Mouse (Mus musculus): ENCODE measurements around the gene Gm42417. TPM values are rescaled to one million over a fixed set of nuclear protein-coding genes. Genes with fewer than 3 reads are reported as not detected.
A peak's percentile ranks its signal among the peaks of the same experiment; 100 is the strongest.
"Not testable (repeated sequence)": the region's sequence is repeated elsewhere in the genome, so short reads cannot be mapped to it uniquely, and the experiment has no call there.

Gene Gm42417
- polyA plus RNA-seq, 1 experiment from 2014 or later, result not detected

- Histone ChIP-seq H3K9me3 (ENCODE audit: low read depth, low read length) (no peaks in the 10 kb centered on the region), H3K4me1 (ENCODE audit: insufficient read depth) (0 out of 2 replicates have a peak, but pooled peaks cover 8% of the 10 kb centered on the region), H3K4me2 (peak overlapping the region; percentile 77; the same call in 1 of the 2 replicates), H3K4me3 (ENCODE audit: low read depth, low read length) (no peak overlapping the region), H3K27me3 (ENCODE audit: insufficient read depth, low read length) (no peaks in the 10 kb centered on the region), H3K9ac (no peak overlapping the region), H3K36me3 (ENCODE audit: insufficient read depth) (peaks cover 47% of the 10 kb centered on the region), H3K27ac (ENCODE audit: low read depth) (no peak overlapping the region)
- 76% methylated on average over 2 of the region's 2 CpGs for WGBS
- DNase-seq (no peak), ATAC-seq (ENCODE audit: insufficient read depth) (no peak)
- TF ChIP-seq CTCF (IDR thresholded peaks at IDR 0.05; ENCODE audit: low read depth), result no peak
Measured at GRCm38 (mm10) chr1:36545382-36545781, 6.2 kb upstream of the Gm42417 start.

- Histone ChIP-seq H3K4me3 (ENCODE audit: low read depth, low read length) (no peak overlapping the region), H3K4me2 (no peak overlapping the region), H3K9ac (no peak overlapping the region), H3K4me1 (ENCODE audit: insufficient read depth) (0 out of 2 replicates have a peak, but pooled peaks cover 4% of the 10 kb centered on the region), H3K9me3 (ENCODE audit: low read depth, low read length) (no peaks in the 10 kb centered on the region), H3K27me3 (ENCODE audit: insufficient read depth, low read length) (no peaks in the 10 kb centered on the region), H3K36me3 (ENCODE audit: insufficient read depth) (peaks cover 45% of the 10 kb centered on the region), H3K27ac (ENCODE audit: low read depth) (no peak overlapping the region)
- DNase-seq (no peak), ATAC-seq (ENCODE audit: insufficient read depth) (no peak)
- no peak for TF ChIP-seq CTCF (IDR thresholded peaks at IDR 0.05; ENCODE audit: low read depth)
- 87% methylated on average over 9 of the region's 9 CpGs for WGBS
Measured at GRCm38 (mm10) chr1:36542925-36543324, 3.7 kb upstream of the Gm42417 start.

GRCm38 (mm10) chr1:36541844-36542243, 2.6 kb upstream of the Gm42417 start:
- Histone ChIP-seq H3K4me1 (ENCODE audit: insufficient read depth) (0 out of 2 replicates have a peak, but pooled peaks cover 4% of the 10 kb centered on the region), H3K4me3 (ENCODE audit: low read depth, low read length) (no peak overlapping the region), H3K27me3 (ENCODE audit: insufficient read depth, low read length) (no peaks in the 10 kb centered on the region), H3K27ac (ENCODE audit: low read depth) (no peak overlapping the region), H3K36me3 (ENCODE audit: insufficient read depth) (peaks cover 50% of the 10 kb centered on the region), H3K9me3 (ENCODE audit: low read depth, low read length) (no peaks in the 10 kb centered on the region), H3K9ac (no peak overlapping the region), H3K4me2 (no peak overlapping the region)
- ATAC-seq (ENCODE audit: insufficient read depth) (no peak), DNase-seq (no peak)
- no peak for TF ChIP-seq CTCF (IDR thresholded peaks at IDR 0.05; ENCODE audit: low read depth)
- WGBS, result 97% methylated on average over 16 of the region's 16 CpGs

- Histone ChIP-seq H3K27me3 (ENCODE audit: insufficient read depth, low read length) (no peaks in the 10 kb centered on the region), H3K4me3 (ENCODE audit: low read depth, low read length) (no peak overlapping the region)
- whole genome bisulfite sequencing, result 90% methylated on average over 12 of the region's 12 CpGs
Measured at GRCm38 (mm10) chr1:36540807-36541206, 1.6 kb upstream of the Gm42417 start.

GRCm38 (mm10) chr1:36540132-36540531, 903 bp upstream of the Gm42417 start:
- H3K4me2 ChIP-seq, result no peak overlapping the region
- no peak overlapping the region for H3K27ac ChIP-seq (ENCODE audit: low read depth)
- no peak for ATAC-seq (ENCODE audit: insufficient read depth)
- H3K36me3 ChIP-seq (ENCODE audit: insufficient read depth), result peaks cover 54% of the 10 kb centered on the region
- no peaks in the 10 kb centered on the region for H3K9me3 ChIP-seq (ENCODE audit: low read depth, low read length)
- no peak overlapping the region for H3K4me3 ChIP-seq (ENCODE audit: low read depth, low read length)
- no peaks in the 10 kb centered on the region for H3K27me3 ChIP-seq (ENCODE audit: insufficient read depth, low read length)
- 87% methylated on average over 11 of the region's 11 CpGs for WGBS
- H3K4me1 ChIP-seq (ENCODE audit: insufficient read depth), result no peaks in the 10 kb centered on the region
- DNase-seq, result no peak
- TF ChIP-seq CTCF (IDR thresholded peaks at IDR 0.05; ENCODE audit: low read depth), result no peak
- no peak overlapping the region for H3K9ac ChIP-seq

More at GRCm38 (mm10) chr1:36540807-36541206, 1.6 kb upstream of the Gm42417 start:
- no peaks in the 10 kb centered on the region for H3K4me1 ChIP-seq (ENCODE audit: insufficient read depth)
- TF ChIP-seq CTCF (IDR thresholded peaks at IDR 0.05; ENCODE audit: low read depth), result no peak
- H3K4me2 ChIP-seq, result no peak overlapping the region
- no peak overlapping the region for H3K27ac ChIP-seq (ENCODE audit: low read depth)
- ATAC-seq (ENCODE audit: insufficient read depth) (no peak), DNase-seq (no peak)
- no peaks in the 10 kb centered on the region for H3K9me3 ChIP-seq (ENCODE audit: low read depth, low read length)
- peaks cover 54% of the 10 kb centered on the region for H3K36me3 ChIP-seq (ENCODE audit: insufficient read depth)
- H3K9ac ChIP-seq, result no peak overlapping the region

GRCm38 (mm10) chr1:36538727-36539126, 502 bp downstream of the Gm42417 start:
- no peak overlapping the region for H3K27ac ChIP-seq (ENCODE audit: low read depth)

GRCm38 (mm10) chr1:36536783-36537182, 2.4 kb downstream of the Gm42417 start, which contains the start of gene Ankrd23:
TSS of gene Ankrd23 (minus strand) at chr1:36536883.
- H3K36me3 ChIP-seq (ENCODE audit: insufficient read depth), result peaks cover 45% of the 10 kb centered on the region
- not testable (repeated sequence) for ATAC-seq (ENCODE audit: insufficient read depth); H3K9ac ChIP-seq

More at GRCm38 (mm10) chr1:36538727-36539126, 502 bp downstream of the Gm42417 start:
- Histone ChIP-seq H3K9ac (no peak overlapping the region), H3K4me2 (no peak overlapping the region), H3K36me3 (ENCODE audit: insufficient read depth) (peaks cover 54% of the 10 kb centered on the region), H3K4me3 (ENCODE audit: low read depth, low read length) (no peak overlapping the region), H3K27me3 (ENCODE audit: insufficient read depth, low read length) (no peaks in the 10 kb centered on the region), H3K9me3 (ENCODE audit: low read depth, low read length) (no peaks in the 10 kb centered on the region), H3K4me1 (ENCODE audit: insufficient read depth) (no peaks in the 10 kb centered on the region)
- DNase-seq (no peak), ATAC-seq (ENCODE audit: insufficient read depth) (no peak)
- WGBS, result 75% methylated on average over 4 of the region's 4 CpGs
- no peak for TF ChIP-seq CTCF (IDR thresholded peaks at IDR 0.05; ENCODE audit: low read depth)

GRCm38 (mm10) chr1:36536397-36536728, 2.9 kb downstream of the Gm42417 start:
- ATAC-seq (ENCODE audit: insufficient read depth) (no peak), DNase-seq (no peak)
- no peak overlapping the region for H3K4me3 ChIP-seq (ENCODE audit: low read depth, low read length)
- no peaks in the 10 kb centered on the region for H3K27me3 ChIP-seq (ENCODE audit: insufficient read depth, low read length)
- WGBS, result 47% methylated on average over 8 of the region's 8 CpGs
- H3K27ac ChIP-seq (ENCODE audit: low read depth), result no peak overlapping the region
- no peak overlapping the region for H3K4me2 ChIP-seq
- H3K9ac ChIP-seq, result no peak overlapping the region
- H3K4me1 ChIP-seq (ENCODE audit: insufficient read depth), result no peaks in the 10 kb centered on the region
- H3K36me3 ChIP-seq (ENCODE audit: insufficient read depth), result peaks cover 41% of the 10 kb centered on the region; the same call in 1 of the 2 replicates
- no peak for TF ChIP-seq CTCF (IDR thresholded peaks at IDR 0.05; ENCODE audit: low read depth)
- no peaks in the 10 kb centered on the region for H3K9me3 ChIP-seq (ENCODE audit: low read depth, low read length)

More at GRCm38 (mm10) chr1:36536783-36537182, 2.4 kb downstream of the Gm42417 start, which contains the start of gene Ankrd23:
- not testable (repeated sequence) for H3K4me3 ChIP-seq (ENCODE audit: low read depth, low read length); H3K27ac ChIP-seq (ENCODE audit: low read depth); DNase-seq; H3K4me2 ChIP-seq; H3K4me1 ChIP-seq (ENCODE audit: insufficient read depth); H3K9me3 ChIP-seq (ENCODE audit: low read depth, low read length); H3K27me3 ChIP-seq (ENCODE audit: insufficient read depth, low read length)
- 91% methylated on average over 9 of the region's 9 CpGs for WGBS
